Mouse (Mus musculus) neural tube, embryonic 14.5 days (tissue): Measurements from ENCODE around the gene Rpl36a-ps1. TPM values are rescaled to one million over a fixed set of nuclear protein-coding genes. Genes with fewer than 3 reads are reported as not detected.
"Not testable (repeated sequence)": the region's sequence is repeated elsewhere in the genome, so short reads cannot be mapped to it uniquely, and the experiment has no call there.

ENCODE experiments used
- ATAC-seq: fragments of 200-750 bp; cut with Nextera tagmentation; 2 replicates; pipeline ENCODE4 v1.8.0; 2017; ENCODE audit warnings: low read depth, mild to moderate bottlenecking, moderate TSS enrichment, moderate library complexity
- H3K27ac ChIP-seq: fragments of 300-500 bp; sonication (generic); 2 replicates; pipeline ENCODE4 v1.5.1; 2014; ENCODE audit warnings: low read depth, mild to moderate bottlenecking, control low read depth, low read length, moderate library complexity, mixed read lengths
- H3K27me3 ChIP-seq: fragments of 300-500 bp; sonication (generic); 2 replicates; pipeline ENCODE4 v1.6.1; 2014; ENCODE audit warnings: low read length; ENCODE audit not compliant: control insufficient read depth, insufficient read depth
- H3K36me3 ChIP-seq: fragments of 300-500 bp; sonication (generic); 2 replicates; pipeline ENCODE4 v1.6.1; 2014; ENCODE audit warnings: low read length, mixed read lengths; ENCODE audit not compliant: control insufficient read depth, insufficient read depth
- H3K4me1 ChIP-seq: fragments of 300-500 bp; sonication (generic); 2 replicates; pipeline ENCODE4 v1.6.1; 2014; ENCODE audit warnings: low read length; ENCODE audit not compliant: control insufficient read depth, insufficient read depth
- H3K4me2 ChIP-seq: fragments of 300-500 bp; sonication (generic); 2 replicates; pipeline ENCODE4 v1.6.1; 2014; ENCODE audit warnings: mild to moderate bottlenecking, low read depth, low read length, control low read depth
- H3K4me3 ChIP-seq: fragments of 300-500 bp; sonication (generic); 2 replicates; pipeline ENCODE4 v1.5.1; 2014; ENCODE audit warnings: low read depth, low read length, control low read depth, mixed read lengths
- H3K9ac ChIP-seq: fragments of 300-500 bp; sonication (generic); replicated peaks from 2 replicates; pipeline ENCODE4 v1.6.1; 2014; ENCODE audit warnings: low read depth, mild to moderate bottlenecking, control low read depth, low read length, mixed read lengths
- H3K9me3 ChIP-seq: fragments of 300-500 bp; sonication (generic); 2 replicates; pipeline ENCODE4 v1.6.1; 2016; ENCODE audit warnings: low read length; ENCODE audit not compliant: control insufficient read depth
- WGBS: fragments of 180-500 bp; shearing (Covaris S2); extraction: QIAGEN DNeasy Blood & Tissue Kit; methylation state at CpG from one replicate; pipeline ENCODE4 v1.1.7; 2014; 5-methylcytosine and 5-hydroxymethylcytosine counted together
- polyA plus RNA-seq: library from polyadenylated mRNA; unstranded; fragments of >200 nt; fragmentation: Nextera tagmentation; extraction: Ambion mirVana; gene quantifications from 2 replicates; pipeline ENCODE4 v1.2.1, GENCODE M21; 2014

The Rpl36a-ps1 gene
- polyA plus RNA-seq: 1.2 and 1.5 TPM in 2 replicates

DNA sequence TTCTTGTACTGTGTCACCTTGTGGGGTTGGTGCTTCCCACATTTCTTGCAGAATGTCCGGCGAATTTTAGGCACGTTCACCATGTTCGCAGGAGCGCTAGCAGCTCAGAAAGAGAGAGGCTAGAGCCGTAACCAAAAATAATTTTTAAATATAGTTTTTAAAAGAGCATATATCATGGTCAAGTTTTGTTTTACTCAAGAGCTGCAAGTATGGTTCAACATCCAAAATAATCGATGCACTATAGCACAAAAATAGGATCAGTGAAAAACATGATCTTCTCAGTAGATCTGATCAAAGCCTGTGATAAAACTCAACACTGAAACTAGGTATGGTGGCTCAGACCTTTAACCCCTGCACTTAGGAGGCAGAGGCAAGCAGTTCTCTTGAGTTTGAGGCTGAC, at the start of gene Rpl36a-ps1:
TSS of gene Rpl36a-ps1 (minus strand) at position 101 of the 400 bp plus-strand sequence.
- H3K36me3 ChIP-seq: no peaks in the 10 kb centered on the region
- no peaks in the 10 kb centered on the region for H3K27me3 ChIP-seq
- ATAC-seq: no peak
- no peak within 1 kb of the TSS for H3K4me2 ChIP-seq
- H3K4me1 ChIP-seq: no peaks in the 10 kb centered on the region
- H3K9me3 ChIP-seq: no peaks in the 10 kb centered on the region
- WGBS: 92% methylated on average over 7 of the region's 7 CpGs
- no peak within 1 kb of the TSS for H3K4me3 ChIP-seq
- no peak within 1 kb of the TSS for H3K27ac ChIP-seq
- H3K9ac ChIP-seq: no peak within 1 kb of the TSS

DNA sequence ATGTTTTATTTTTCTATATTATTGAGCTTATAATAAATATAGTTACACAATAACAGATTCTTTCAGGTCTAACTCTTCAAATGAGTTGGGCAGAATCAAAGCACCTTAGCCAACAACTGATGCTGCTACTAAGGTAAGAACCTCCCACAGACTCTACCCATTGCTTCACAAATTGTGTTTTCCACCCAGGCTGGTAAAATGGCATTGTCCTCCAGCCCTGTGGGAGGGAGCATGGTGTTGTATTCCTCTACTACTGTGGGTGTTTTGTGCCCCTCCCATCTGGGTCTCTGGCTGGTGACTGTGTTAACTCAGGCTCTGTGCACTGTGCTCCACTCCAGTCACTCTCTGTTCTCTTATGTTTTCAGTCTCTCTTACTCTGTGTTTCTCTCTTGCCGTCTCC, 49.4 kb upstream of the Rpl36a-ps1 start:
- Histone ChIP-seq H3K4me2 (peak overlapping the region; percentile 67), H3K9me3 (no peaks in the 10 kb centered on the region), H3K36me3 (no peaks in the 10 kb centered on the region; the same call in 1 of the 2 replicates), H3K27me3 (no peaks in the 10 kb centered on the region), H3K9ac (no peak overlapping the region), H3K27ac (no peak overlapping the region), H3K4me3 (no peak overlapping the region), H3K4me1 (peaks cover 14% of the 10 kb centered on the region)
- no peak for ATAC-seq
- 29% methylated on average over 1 of the region's 1 CpGs for WGBS

DNA sequence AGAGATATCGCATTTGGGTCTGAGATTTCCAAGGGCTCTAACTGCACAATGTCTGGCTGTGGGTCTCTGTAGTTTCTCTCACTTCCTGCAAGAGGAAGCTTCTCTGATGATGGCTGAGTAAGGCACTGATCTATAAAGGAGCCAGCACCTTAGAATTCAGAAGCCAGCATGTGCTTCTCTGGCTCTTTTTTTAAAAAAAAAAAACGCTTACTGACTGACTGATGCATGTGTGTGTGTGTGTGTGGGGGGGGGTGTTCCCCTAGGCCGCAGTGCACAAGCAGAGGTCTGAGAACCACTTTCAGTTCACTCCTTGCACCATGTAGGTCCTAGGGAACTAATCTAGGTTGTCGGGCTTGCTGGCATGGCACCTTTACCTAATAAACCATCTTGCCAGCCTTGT, 47.3 kb upstream of the Rpl36a-ps1 start:
- Histone ChIP-seq H3K4me1 (peaks cover 14% of the 10 kb centered on the region), H3K27me3 (no peaks in the 10 kb centered on the region), H3K9ac (no peak overlapping the region), H3K4me2 (no peak overlapping the region), H3K27ac (no peak overlapping the region), H3K9me3 (no peaks in the 10 kb centered on the region), H3K36me3 (no peaks in the 10 kb centered on the region; the same call in 1 of the 2 replicates), H3K4me3 (no peak overlapping the region)
- no peak for ATAC-seq
- 77% methylated on average over 4 of the region's 4 CpGs for WGBS

DNA sequence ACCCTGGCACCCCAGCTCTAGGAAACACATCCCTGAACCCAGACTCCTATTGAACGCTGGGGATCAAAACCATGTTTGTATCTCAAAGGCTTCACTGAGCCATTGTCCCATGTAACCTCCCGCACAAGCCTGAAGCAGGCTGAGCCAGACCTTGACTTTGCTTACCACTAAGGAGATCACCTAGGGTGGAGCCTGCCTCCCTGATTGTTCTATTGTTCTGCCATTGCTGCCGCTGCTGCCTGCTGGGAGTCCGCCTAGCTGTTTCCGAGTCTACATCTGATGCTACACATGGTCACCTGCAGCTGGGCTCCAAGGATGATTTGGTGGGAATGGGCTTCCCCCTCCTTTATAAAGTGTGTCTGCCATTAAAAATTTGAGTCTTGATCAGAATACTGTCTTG, 45.2 kb upstream of the Rpl36a-ps1 start:
- H3K9me3 ChIP-seq, H3K27ac ChIP-seq, H3K4me3 ChIP-seq, H3K9ac ChIP-seq, H3K27me3 ChIP-seq, H3K4me2 ChIP-seq, ATAC-seq, H3K36me3 ChIP-seq, H3K4me1 ChIP-seq: not testable (repeated sequence)
- WGBS: 58% methylated on average over 5 of the region's 5 CpGs

DNA sequence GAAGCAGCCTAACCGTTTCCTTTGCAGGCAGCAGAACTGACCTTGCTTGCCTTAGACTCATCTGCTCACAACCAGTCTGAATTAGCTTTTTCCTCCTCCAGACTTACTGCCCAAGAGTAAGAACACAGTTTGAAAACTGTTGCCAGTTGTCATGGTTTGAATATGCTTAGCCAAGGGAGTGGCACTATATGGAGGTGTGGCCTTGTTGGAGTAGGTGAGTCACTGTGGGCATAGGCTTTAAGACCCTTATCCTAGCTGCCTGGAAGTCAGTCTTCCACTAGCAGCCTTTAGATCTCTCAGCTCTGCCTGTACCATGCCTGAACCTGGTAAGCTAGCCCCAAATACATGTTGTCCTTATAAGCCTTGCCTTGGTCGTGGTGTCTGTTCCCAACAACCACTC, 43.6 kb upstream of the Rpl36a-ps1 start:
- no peaks in the 10 kb centered on the region for H3K4me1 ChIP-seq
- no peaks in the 10 kb centered on the region for H3K27me3 ChIP-seq
- no peak overlapping the region for H3K9ac ChIP-seq
- WGBS: 80% methylated on average over 2 of the region's 2 CpGs
- H3K4me3 ChIP-seq: no peak overlapping the region
- H3K27ac ChIP-seq: no peak overlapping the region
- peaks cover 3% of the 10 kb centered on the region; the same call in 1 of the 2 replicates for H3K36me3 ChIP-seq
- H3K9me3 ChIP-seq: no peaks in the 10 kb centered on the region
- ATAC-seq: no peak
- no peak overlapping the region for H3K4me2 ChIP-seq

DNA sequence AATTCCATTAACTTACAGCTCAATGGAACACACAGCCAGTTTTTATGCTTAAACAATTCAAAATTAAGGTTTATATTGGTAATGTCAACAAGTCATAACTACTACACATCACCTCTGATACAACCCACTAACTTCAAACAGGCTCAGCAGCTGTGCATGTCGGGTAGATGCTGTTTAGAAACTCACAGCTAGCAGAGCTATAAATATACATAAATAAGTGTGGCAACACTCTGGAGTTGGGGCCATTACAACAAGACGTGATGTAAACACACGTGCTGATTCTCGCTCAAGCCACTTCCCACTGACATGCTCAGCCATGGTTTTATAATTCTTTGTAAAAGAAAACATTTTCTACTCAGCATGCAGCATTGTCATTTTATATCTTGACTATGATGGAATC, 41.9 kb upstream of the Rpl36a-ps1 start:
- Histone ChIP-seq H3K9ac (no peak overlapping the region), H3K4me2 (no peak overlapping the region), H3K4me3 (no peak overlapping the region), H3K9me3 (no peaks in the 10 kb centered on the region), H3K4me1 (no peaks in the 10 kb centered on the region), H3K27ac (no peak overlapping the region), H3K27me3 (no peaks in the 10 kb centered on the region), H3K36me3 (peaks cover 3% of the 10 kb centered on the region; the same call in 1 of the 2 replicates)
- WGBS: 74% methylated on average over 4 of the region's 4 CpGs
- ATAC-seq: no peak

DNA sequence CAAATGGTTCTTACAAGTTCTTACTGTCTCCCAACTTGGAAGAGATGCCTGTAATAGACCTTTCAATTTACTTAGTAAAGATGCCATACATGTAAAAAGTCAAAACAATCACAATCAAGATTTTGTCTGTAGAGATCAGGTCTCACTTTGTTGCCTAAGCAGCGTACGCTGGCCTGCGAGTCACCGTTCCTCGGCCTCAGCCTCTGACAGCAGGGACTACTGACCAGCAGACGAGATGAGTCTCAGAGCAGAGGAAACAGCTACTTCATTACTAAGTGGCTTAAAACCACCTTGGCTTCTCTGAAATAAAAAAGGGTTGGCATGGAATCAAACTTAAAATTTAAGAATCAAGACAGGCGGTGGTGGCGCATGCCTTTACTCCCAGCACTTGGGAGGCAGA, 40.7 kb upstream of the Rpl36a-ps1 start:
- H3K36me3 ChIP-seq, H3K9ac ChIP-seq, H3K4me1 ChIP-seq, H3K9me3 ChIP-seq, H3K27me3 ChIP-seq, H3K4me3 ChIP-seq, ATAC-seq, H3K27ac ChIP-seq, H3K4me2 ChIP-seq: not testable (repeated sequence)
- 97% methylated on average over 8 of the region's 8 CpGs for WGBS

DNA sequence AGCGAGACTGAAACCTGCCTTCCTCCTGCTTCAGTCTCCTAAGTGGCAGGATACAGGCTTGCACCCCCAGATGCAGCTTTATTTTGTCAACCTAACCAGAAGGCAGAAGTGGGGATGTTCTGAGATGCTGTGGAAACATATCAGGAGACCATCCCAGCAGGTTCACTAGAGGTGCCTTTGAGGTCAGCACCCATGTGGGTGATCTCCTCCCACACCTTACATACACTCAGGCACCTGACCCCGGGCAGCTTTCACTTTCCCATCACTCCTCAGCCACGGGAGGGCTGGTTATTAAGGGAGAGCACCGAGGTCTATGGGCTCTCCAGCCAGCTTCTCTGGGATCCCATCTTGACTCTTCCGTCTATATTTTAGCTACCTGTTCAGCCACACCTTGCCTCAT, 38.5 kb upstream of the Rpl36a-ps1 start:
- Histone ChIP-seq H3K36me3 (0 out of 2 replicates have a peak, but pooled peaks cover 3% of the 10 kb centered on the region), H3K4me3 (no peak overlapping the region), H3K27ac (no peak overlapping the region), H3K27me3 (no peaks in the 10 kb centered on the region), H3K4me1 (no peaks in the 10 kb centered on the region), H3K4me2 (no peak overlapping the region), H3K9ac (no peak overlapping the region), H3K9me3 (no peaks in the 10 kb centered on the region)
- 84% methylated on average over 5 of the region's 5 CpGs for WGBS
- ATAC-seq: no peak

DNA sequence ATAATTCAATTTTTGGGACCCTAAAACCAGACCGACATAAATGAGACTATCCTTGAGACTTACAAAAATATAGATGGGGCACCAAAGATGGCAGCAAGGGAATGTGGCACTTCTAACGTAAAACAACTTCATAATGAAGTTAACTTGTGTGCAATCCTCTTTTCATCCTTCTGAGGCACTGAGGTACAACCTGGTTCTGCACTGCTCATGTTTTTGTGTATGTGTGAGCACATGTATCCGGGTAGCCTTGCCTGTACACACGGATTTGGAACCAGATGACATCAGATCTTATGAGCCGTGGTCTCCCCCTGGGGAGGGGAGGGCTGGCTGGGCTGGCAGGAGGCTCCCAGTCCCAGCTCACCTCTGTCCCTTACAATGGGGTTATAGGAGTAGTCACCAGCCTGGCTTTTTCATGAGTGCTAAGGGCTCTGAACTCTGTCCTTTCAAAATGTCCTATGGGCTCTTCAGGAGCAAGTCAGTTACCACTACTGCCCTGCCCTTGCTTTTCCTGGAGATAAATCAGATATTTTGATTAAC, 37.3 kb upstream of the Rpl36a-ps1 start:
- Histone ChIP-seq H3K36me3 (0 out of 2 replicates have a peak, but pooled peaks cover 3% of the 10 kb centered on the region), H3K9me3 (no peaks in the 10 kb centered on the region), H3K27me3 (no peaks in the 10 kb centered on the region), H3K4me3 (no peak overlapping the region), H3K9ac (no peak overlapping the region), H3K4me1 (no peaks in the 10 kb centered on the region), H3K27ac (no peak overlapping the region), H3K4me2 (no peak overlapping the region)
- 0 out of 2 replicates have a peak, but pooled peaks have one; percentile 37 for ATAC-seq
- WGBS: 84% methylated on average over 5 of the region's 5 CpGs
